Mouse (Mus musculus) lung, postnatal 0 days (tissue): ENCODE data around the gene Tmem247. TPM values are rescaled to one million over a fixed set of nuclear protein-coding genes. Genes with fewer than 3 reads are reported as not detected.

ENCODE experiments used
- ATAC-seq: fragments of 200-750 bp; cut with Nextera tagmentation; 2 replicates; pipeline ENCODE4 v1.8.0; 2017; ENCODE audit warnings: moderate library complexity
- DNase-seq: peaks from one replicate; pipeline ENCODE4 v3.0.0-alpha.2; 2016; ENCODE audit warnings: low spot score
- H3K27ac ChIP-seq: fragments of 300-500 bp; sonication (generic); 2 replicates; pipeline ENCODE4 v1.5.1; 2014; ENCODE audit warnings: antibody characterized with exemption, mild to moderate bottlenecking, low read length, mixed read lengths
- H3K27me3 ChIP-seq: fragments of 300-500 bp; sonication (generic); replicated peaks from 2 replicates; pipeline ENCODE4 v1.6.1; 2014; ENCODE audit warnings: low read length, mixed read lengths; ENCODE audit not compliant: insufficient read depth
- H3K36me3 ChIP-seq: fragments of 300-500 bp; sonication (generic); 2 replicates; pipeline ENCODE4 v1.6.1; 2014; ENCODE audit warnings: low read length, mixed read lengths; ENCODE audit not compliant: insufficient read depth
- H3K4me1 ChIP-seq: fragments of 300-500 bp; sonication (generic); 2 replicates; pipeline ENCODE4 v1.6.1; 2014; ENCODE audit warnings: antibody characterized with exemption, low read depth, low read length, mixed read lengths; ENCODE audit not compliant: insufficient read depth
- H3K4me2 ChIP-seq: fragments of 300-500 bp; sonication (generic); replicated peaks from 2 replicates; pipeline ENCODE4 v1.6.1; 2014; ENCODE audit warnings: low read depth, mild to moderate bottlenecking, low read length, moderate library complexity, mixed read lengths
- H3K4me3 ChIP-seq: fragments of 300-500 bp; sonication (generic); 2 replicates; pipeline ENCODE4 v1.5.1; 2014; ENCODE audit warnings: low read depth, low read length
- H3K9ac ChIP-seq: fragments of 300-500 bp; sonication (generic); replicated peaks from 2 replicates; pipeline ENCODE4 v1.6.1; 2014; ENCODE audit warnings: low read depth, mild to moderate bottlenecking
- H3K9me3 ChIP-seq: fragments of 300-500 bp; sonication (generic); 2 replicates; pipeline ENCODE4 v1.6.1; 2016; ENCODE audit warnings: low read length, mixed read lengths
- CTCF ChIP-seq: IDR thresholded peaks from 2 replicates; pipeline ENCODE4 v1.5.1; 2016; ENCODE audit warnings: antibody characterized with exemption, mild to moderate bottlenecking
- EP300 ChIP-seq: IDR thresholded peaks from 2 replicates; pipeline ENCODE4 v1.6.1; 2016; ENCODE audit warnings: antibody characterized with exemption, mild to moderate bottlenecking, control low read depth
- WGBS: fragments of 180-500 bp; shearing (Covaris S2); extraction: QIAGEN DNeasy Blood & Tissue Kit; methylation state at CpG from one replicate; pipeline ENCODE4 v1.1.7; 2014; 5-methylcytosine and 5-hydroxymethylcytosine counted together
- polyA plus RNA-seq: library from polyadenylated mRNA; unstranded; fragments of >200 nt; fragmentation: Nextera tagmentation; extraction: Ambion mirVana; gene quantifications from 2 replicates; pipeline ENCODE4 v1.2.1, GENCODE M21; 2015

Tmem247 gene
- polyA plus RNA-seq, 1 experiment from 2014 or later: not detected

GRCm38 (mm10) chr17:86895191-86895590 is 22.0 kb upstream of the Tmem247 start:
- no peaks in the 10 kb centered on the region for H3K4me1 ChIP-seq
- no peak for ATAC-seq
- no peak overlapping the region for H3K4me2 ChIP-seq
- 80% methylated on average over 4 of the region's 4 CpGs for WGBS
- no peaks in the 10 kb centered on the region for H3K36me3 ChIP-seq
- no peak overlapping the region for H3K4me3 ChIP-seq
- no peaks in the 10 kb centered on the region for H3K9me3 ChIP-seq
- H3K27ac ChIP-seq: no peak overlapping the region
- H3K9ac ChIP-seq: no peak overlapping the region
- DNase-seq: no peak
- TF ChIP-seq EP300 (no peak), CTCF (no peak)
- H3K27me3 ChIP-seq: no peaks in the 10 kb centered on the region

- Histone ChIP-seq H3K27me3 (no peaks in the 10 kb centered on the region), H3K4me2 (no peak overlapping the region), H3K9me3 (no peaks in the 10 kb centered on the region), H3K4me3 (no peak overlapping the region), H3K36me3 (no peaks in the 10 kb centered on the region), H3K4me1 (no peaks in the 10 kb centered on the region), H3K27ac (no peak overlapping the region), H3K9ac (no peak overlapping the region)
- DNase-seq (no peak), ATAC-seq (no peak)
- no peak for TF ChIP-seq CTCF
- no peak for TF ChIP-seq EP300
- 91% methylated on average over 6 of the region's 6 CpGs for WGBS
Measured at GRCm38 (mm10) chr17:86897486-86898165, 19.5 kb upstream of the Tmem247 start.

- Histone ChIP-seq H3K27me3 (no peaks in the 10 kb centered on the region), H3K27ac (no peak overlapping the region)
- 68% methylated on average over 5 of the region's 5 CpGs for WGBS
Measured at GRCm38 (mm10) chr17:86899821-86900220, 17.3 kb upstream of the Tmem247 start.

GRCm38 (mm10) chr17:86900564-86900963 is 16.6 kb upstream of the Tmem247 start:
- WGBS: 52% methylated on average over 5 of the region's 5 CpGs
- no peak overlapping the region for H3K4me2 ChIP-seq
- no peak for TF ChIP-seq EP300
- no peak for TF ChIP-seq CTCF

More at GRCm38 (mm10) chr17:86899821-86900220, 17.3 kb upstream of the Tmem247 start:
- Histone ChIP-seq H3K4me1 (no peaks in the 10 kb centered on the region), H3K9ac (no peak overlapping the region), H3K4me2 (no peak overlapping the region), H3K9me3 (no peaks in the 10 kb centered on the region), H3K36me3 (no peaks in the 10 kb centered on the region), H3K4me3 (no peak overlapping the region)
- no peak for TF ChIP-seq EP300
- TF ChIP-seq CTCF: no peak
- ATAC-seq (no peak), DNase-seq (no peak)

GRCm38 (mm10) chr17:86902399-86903067 is 14.6 kb upstream of the Tmem247 start:
- DNase-seq (peak; percentile 13), ATAC-seq (peak; percentile 50)
- peaks cover 6% of the 10 kb centered on the region; the same call in 1 of the 2 replicates for H3K4me1 ChIP-seq
- no peak overlapping the region for H3K4me3 ChIP-seq
- no peaks in the 10 kb centered on the region for H3K27me3 ChIP-seq
- peak; percentile 85 for TF ChIP-seq EP300
- no peak for TF ChIP-seq CTCF
- H3K9me3 ChIP-seq: no peaks in the 10 kb centered on the region
- H3K4me2 ChIP-seq: no peak overlapping the region
- H3K27ac ChIP-seq: no peak overlapping the region
- H3K36me3 ChIP-seq: no peaks in the 10 kb centered on the region
- H3K9ac ChIP-seq: no peak overlapping the region
- WGBS: 79% methylated on average over 14 of the region's 14 CpGs

More at GRCm38 (mm10) chr17:86900564-86900963, 16.6 kb upstream of the Tmem247 start:
- ATAC-seq: no peak
- H3K9me3 ChIP-seq: no peaks in the 10 kb centered on the region
- H3K36me3 ChIP-seq: no peaks in the 10 kb centered on the region
- no peaks in the 10 kb centered on the region for H3K27me3 ChIP-seq
- no peak overlapping the region for H3K9ac ChIP-seq
- DNase-seq: no peak
- peaks cover 2% of the 10 kb centered on the region; the same call in 1 of the 2 replicates for H3K4me1 ChIP-seq
- H3K4me3 ChIP-seq: no peak overlapping the region
- H3K27ac ChIP-seq: no peak overlapping the region

- TF ChIP-seq CTCF (no peak), EP300 (no peak)
- peaks cover 6% of the 10 kb centered on the region; the same call in 1 of the 2 replicates for H3K4me1 ChIP-seq
- DNase-seq: peak; percentile 52
- H3K27ac ChIP-seq: no peak overlapping the region
- H3K4me3 ChIP-seq: no peak overlapping the region
- no peak overlapping the region for H3K9ac ChIP-seq
- no peak overlapping the region for H3K4me2 ChIP-seq
- H3K27me3 ChIP-seq: no peaks in the 10 kb centered on the region
- no peaks in the 10 kb centered on the region for H3K9me3 ChIP-seq
- ATAC-seq: peak; percentile 62
- H3K36me3 ChIP-seq: no peaks in the 10 kb centered on the region
- 35% methylated on average over 7 of the region's 7 CpGs for WGBS
Measured at GRCm38 (mm10) chr17:86903596-86903995, 13.6 kb upstream of the Tmem247 start.
